Mouse (Mus musculus) liver, embryonic 15.5 days (tissue): ENCODE results near the gene Epn2. TPM values are rescaled to one million over a fixed set of nuclear protein-coding genes. Genes with fewer than 3 reads are reported as not detected.

Experiments
- ATAC-seq: fragments of 200-750 bp; cut with Nextera tagmentation; 2 replicates; pipeline ENCODE4 v1.8.0; 2017; ENCODE audit warnings: moderate number of reproducible peaks, mild to moderate bottlenecking, moderate library complexity; ENCODE audit not compliant: insufficient read depth
- H3K27ac ChIP-seq: fragments of 300-500 bp; sonication (generic); replicated peaks from 2 replicates; pipeline ENCODE4 v1.5.1; 2015; ENCODE audit warnings: mild to moderate bottlenecking, inconsistent platforms
- H3K27me3 ChIP-seq: fragments of 300-500 bp; sonication (generic); 2 replicates; pipeline ENCODE4 v1.6.1; 2015; ENCODE audit warnings: mild to moderate bottlenecking, inconsistent platforms
- H3K36me3 ChIP-seq: fragments of 300-500 bp; sonication (generic); replicated peaks from 2 replicates; pipeline ENCODE4 v1.6.1; 2015; ENCODE audit warnings: moderate library complexity, mild to moderate bottlenecking, inconsistent platforms
- H3K4me1 ChIP-seq: fragments of 300-500 bp; sonication (generic); replicated peaks from 2 replicates; pipeline ENCODE4 v1.6.1; 2015; ENCODE audit warnings: inconsistent platforms
- H3K4me2 ChIP-seq: fragments of 300-500 bp; sonication (generic); 2 replicates; pipeline ENCODE4 v1.6.1; 2015; ENCODE audit warnings: moderate library complexity, mild to moderate bottlenecking, inconsistent platforms
- H3K4me3 ChIP-seq: fragments of 300-500 bp; sonication (generic); replicated peaks from 2 replicates; pipeline ENCODE4 v1.5.1; 2015; ENCODE audit warnings: mild to moderate bottlenecking, inconsistent platforms
- H3K9ac ChIP-seq: fragments of 300-500 bp; sonication (generic); 2 replicates; pipeline ENCODE4 v1.6.1; 2015; ENCODE audit warnings: moderate library complexity, mild to moderate bottlenecking, inconsistent platforms
- H3K9me3 ChIP-seq: fragments of 300-500 bp; sonication (generic); replicated peaks from 2 replicates; pipeline ENCODE4 v1.6.1; 2016; ENCODE audit warnings: inconsistent platforms
- WGBS: fragments of 180-500 bp; shearing (Covaris S2); methylation state at CpG from one replicate; pipeline ENCODE4 v1.1.7; 2015; ENCODE audit warnings: mixed read lengths; ENCODE audit not compliant: insufficient replicate concordance; 5-methylcytosine and 5-hydroxymethylcytosine counted together
- polyA plus RNA-seq: library from polyadenylated mRNA; unstranded; fragments of >200 nt; fragmentation: Nextera tagmentation; extraction: Ambion mirVana; gene quantifications from 2 replicates; pipeline ENCODE4 v1.2.1, GENCODE M21; 2015

Epn2 gene
- polyA plus RNA-seq, 1 experiment from 2014 or later = 2.0 TPM

- Histone ChIP-seq H3K9ac (no peak overlapping the region), H3K4me3 (no peak overlapping the region), H3K36me3 (no peaks in the 10 kb centered on the region), H3K9me3 (no peaks in the 10 kb centered on the region), H3K27me3 (peaks cover 4% of the 10 kb centered on the region), H3K27ac (no peak overlapping the region), H3K4me2 (no peak overlapping the region), H3K4me1 (no peaks in the 10 kb centered on the region)
- ATAC-seq = no peak
- WGBS = 63% methylated on average over 1 of the region's 1 CpGs
These were observed 9.8 kb downstream of the Epn2 start for GRCm38 (mm10) chr11:61569671-61570070.

DNA sequence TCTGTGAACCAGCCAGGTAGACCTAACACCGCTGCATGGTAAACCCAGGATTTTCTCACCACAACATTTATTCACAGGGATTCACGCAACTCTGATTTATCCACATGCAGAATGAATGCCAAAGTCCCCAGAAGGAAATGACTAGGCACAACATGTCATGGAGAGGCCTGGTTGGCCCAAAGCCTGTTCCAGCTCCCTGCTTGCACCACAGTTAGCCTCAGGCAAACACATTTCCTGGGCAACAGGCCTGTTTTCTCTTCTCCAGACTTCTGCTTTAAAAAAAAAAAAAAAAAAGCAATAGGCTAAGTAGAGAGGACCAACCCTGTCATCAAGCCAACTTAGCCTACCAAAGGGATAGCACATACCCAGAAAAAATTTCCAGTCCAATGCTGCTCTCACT lies 14.9 kb downstream of the Epn2 start:
- Histone ChIP-seq H3K9me3 (no peaks in the 10 kb centered on the region), H3K4me3 (no peak overlapping the region), H3K4me1 (0 out of 2 replicates have a peak, but pooled peaks cover 3% of the 10 kb centered on the region), H3K27ac (no peak overlapping the region), H3K27me3 (peaks cover 10% of the 10 kb centered on the region; the same call in 1 of the 2 replicates), H3K36me3 (no peaks in the 10 kb centered on the region), H3K9ac (no peak overlapping the region), H3K4me2 (no peak overlapping the region)
- 65% methylated on average over 2 of the region's 2 CpGs for WGBS
- ATAC-seq = no peak

DNA sequence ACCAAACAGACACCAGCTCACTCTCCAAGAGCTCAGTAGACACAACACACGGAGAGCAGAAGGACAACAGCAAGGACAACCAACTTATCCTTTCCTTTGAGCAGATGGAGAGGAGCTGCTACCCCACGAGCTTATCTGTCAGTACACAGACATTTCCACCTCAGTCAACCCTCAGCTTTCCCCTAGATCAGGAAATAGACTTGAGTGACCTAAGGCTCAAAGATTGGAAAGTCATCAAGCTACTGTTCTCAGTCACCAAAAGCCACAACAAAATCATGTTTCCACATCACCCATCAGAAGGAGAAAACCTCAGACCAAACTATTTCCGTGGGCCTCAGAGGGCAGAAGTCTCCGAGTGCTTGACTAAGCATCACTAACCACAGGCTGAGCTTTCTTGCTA lies 15.5 kb downstream of the Epn2 start:
- 10% methylated on average over 4 of the region's 4 CpGs for WGBS
- H3K4me2 ChIP-seq = no peak overlapping the region
- no peak overlapping the region for H3K4me3 ChIP-seq
- no peak for ATAC-seq
- H3K36me3 ChIP-seq = no peaks in the 10 kb centered on the region
- 0 out of 2 replicates have a peak, but pooled peaks cover 3% of the 10 kb centered on the region for H3K4me1 ChIP-seq
- H3K9me3 ChIP-seq = no peaks in the 10 kb centered on the region
- H3K27me3 ChIP-seq = peaks cover 10% of the 10 kb centered on the region; the same call in 1 of the 2 replicates
- H3K27ac ChIP-seq = no peak overlapping the region
- H3K9ac ChIP-seq = no peak overlapping the region

GRCm38 (mm10) chr11:61562421-61562820 lies 17.1 kb downstream of the Epn2 start:
- Histone ChIP-seq H3K4me2 (no peak overlapping the region), H3K27ac (no peak overlapping the region), H3K9ac (no peak overlapping the region), H3K36me3 (no peaks in the 10 kb centered on the region), H3K4me1 (0 out of 2 replicates have a peak, but pooled peaks cover 3% of the 10 kb centered on the region), H3K4me3 (no peak overlapping the region), H3K27me3 (0 out of 2 replicates have a peak, but pooled peaks cover 10% of the 10 kb centered on the region), H3K9me3 (no peaks in the 10 kb centered on the region)
- ATAC-seq = no peak
- 16% methylated on average over 5 of the region's 5 CpGs for WGBS

- Histone ChIP-seq H3K9me3 (no peaks in the 10 kb centered on the region), H3K4me2 (no peak overlapping the region), H3K27ac (no peak overlapping the region), H3K4me1 (0 out of 2 replicates have a peak, but pooled peaks cover 3% of the 10 kb centered on the region), H3K36me3 (no peaks in the 10 kb centered on the region), H3K27me3 (0 out of 2 replicates have a peak, but pooled peaks cover 10% of the 10 kb centered on the region), H3K9ac (no peak overlapping the region), H3K4me3 (no peak overlapping the region)
- ATAC-seq = no peak
- WGBS = 62% methylated on average over 5 of the region's 5 CpGs
These were observed 19.9 kb downstream of the Epn2 start for GRCm38 (mm10) chr11:61559572-61559971.

DNA sequence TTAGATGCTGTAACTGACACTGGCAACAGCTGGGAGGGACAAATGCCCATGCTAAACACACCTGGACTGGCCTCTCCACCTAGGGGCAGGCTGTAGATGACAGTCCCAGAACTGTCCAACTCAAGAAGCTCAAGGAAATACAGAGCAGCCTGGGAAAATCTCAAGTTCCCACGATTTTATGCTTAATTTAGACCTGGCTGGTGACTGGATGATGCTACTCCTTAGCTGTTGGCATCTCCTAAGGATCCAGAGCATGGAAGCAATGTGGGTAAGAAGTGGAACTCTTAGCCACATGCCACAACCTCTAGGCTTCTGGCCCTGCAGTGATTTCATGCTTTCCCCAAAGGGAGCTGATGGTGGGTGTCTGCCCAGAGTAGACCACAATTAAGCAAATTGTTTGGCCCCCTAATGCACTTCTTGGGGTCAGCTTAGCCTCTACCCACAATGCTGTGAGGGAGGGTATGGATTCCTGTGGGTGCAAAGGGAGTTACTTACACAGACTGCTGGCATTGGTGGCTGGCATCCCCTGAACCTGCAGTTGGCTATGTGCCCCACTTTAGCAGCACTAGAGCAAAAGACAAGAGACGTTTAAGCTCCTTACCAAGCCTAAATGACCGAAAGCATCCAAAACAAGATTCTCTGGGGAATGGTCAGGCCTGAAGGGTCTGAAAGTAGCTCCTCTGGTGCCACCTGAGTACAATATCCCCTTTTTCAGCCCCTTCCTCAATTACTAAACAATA lies 26.3 kb downstream of the Epn2 start:
- H3K9me3 ChIP-seq = no peaks in the 10 kb centered on the region
- no peaks in the 10 kb centered on the region for H3K4me1 ChIP-seq
- no peaks in the 10 kb centered on the region for H3K36me3 ChIP-seq
- no peak overlapping the region for H3K27ac ChIP-seq
- no peak for ATAC-seq
- H3K27me3 ChIP-seq = no peaks in the 10 kb centered on the region
- H3K9ac ChIP-seq = no peak overlapping the region
- no peak overlapping the region for H3K4me3 ChIP-seq
- WGBS = 41% methylated on average over 3 of the region's 3 CpGs
- H3K4me2 ChIP-seq = no peak overlapping the region

DNA sequence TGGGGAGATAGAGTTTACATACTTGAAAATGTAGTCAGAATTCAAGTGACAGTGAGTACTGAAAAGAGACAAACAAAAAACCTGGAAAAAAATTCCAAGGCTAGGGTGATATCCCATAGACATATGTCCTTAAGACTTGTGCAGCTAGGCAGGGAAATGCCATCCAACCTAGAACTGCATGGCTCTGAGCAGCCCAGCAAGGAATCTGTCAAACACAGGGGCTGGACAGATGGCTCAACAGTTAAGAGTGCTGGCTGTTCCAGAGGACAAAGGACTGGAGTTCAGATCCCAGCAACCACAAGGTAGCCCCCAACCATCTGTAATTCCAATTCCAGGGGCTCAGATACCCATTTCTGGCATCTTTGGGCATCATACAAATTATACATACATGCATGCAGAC lies 28.9 kb downstream of the Epn2 start:
- ATAC-seq = no peak

DNA sequence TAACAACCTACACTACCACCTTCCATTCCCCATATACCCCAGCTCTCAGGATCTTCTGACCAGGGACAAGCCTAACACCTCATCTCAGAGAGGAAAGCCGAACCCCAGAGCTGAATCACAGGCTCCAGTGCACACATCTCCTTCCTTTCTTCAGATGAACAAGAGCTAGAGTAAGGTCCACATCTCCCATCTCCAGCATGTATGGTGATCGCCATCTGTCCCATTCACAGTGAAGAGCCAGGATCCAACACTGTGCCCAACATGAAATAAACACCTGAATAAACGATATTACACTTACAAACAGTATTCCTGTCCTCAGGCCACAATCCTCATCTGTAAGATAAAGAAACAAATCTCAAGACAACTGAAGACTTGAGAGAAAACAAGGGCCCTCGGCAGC lies 31.8 kb downstream of the Epn2 start:
- no peak overlapping the region for H3K4me2 ChIP-seq
- H3K9me3 ChIP-seq = no peaks in the 10 kb centered on the region
- ATAC-seq = no peak
- H3K27me3 ChIP-seq = no peaks in the 10 kb centered on the region
- H3K27ac ChIP-seq = no peak overlapping the region
- no peak overlapping the region for H3K4me3 ChIP-seq
- H3K4me1 ChIP-seq = no peaks in the 10 kb centered on the region
- H3K9ac ChIP-seq = no peak overlapping the region
- WGBS = 47% methylated on average over 4 of the region's 4 CpGs
- H3K36me3 ChIP-seq = no peaks in the 10 kb centered on the region

More for the DNA sequence above, 28.9 kb downstream of the Epn2 start:
- H3K4me3 ChIP-seq = no peak overlapping the region
- no peak overlapping the region for H3K4me2 ChIP-seq
- H3K36me3 ChIP-seq = no peaks in the 10 kb centered on the region
- H3K27me3 ChIP-seq = no peaks in the 10 kb centered on the region
- no peaks in the 10 kb centered on the region for H3K9me3 ChIP-seq
- H3K9ac ChIP-seq = no peak overlapping the region
- H3K27ac ChIP-seq = no peak overlapping the region
- H3K4me1 ChIP-seq = no peaks in the 10 kb centered on the region

GRCm38 (mm10) chr11:61546452-61546851 lies 33.0 kb downstream of the Epn2 start:
- no peak overlapping the region for H3K27ac ChIP-seq
- H3K9me3 ChIP-seq = no peaks in the 10 kb centered on the region
- no peaks in the 10 kb centered on the region for H3K27me3 ChIP-seq
- no peak overlapping the region for H3K4me2 ChIP-seq
- no peak for ATAC-seq
- H3K4me3 ChIP-seq = no peak overlapping the region
- H3K4me1 ChIP-seq = no peaks in the 10 kb centered on the region
- WGBS = 67% methylated on average over 10 of the region's 10 CpGs
- no peak overlapping the region for H3K9ac ChIP-seq
- no peaks in the 10 kb centered on the region for H3K36me3 ChIP-seq

- no peak for ATAC-seq
- Histone ChIP-seq H3K9ac (no peak overlapping the region), H3K27me3 (no peaks in the 10 kb centered on the region), H3K36me3 (no peaks in the 10 kb centered on the region), H3K27ac (no peak overlapping the region), H3K4me2 (no peak overlapping the region), H3K9me3 (no peaks in the 10 kb centered on the region), H3K4me3 (no peak overlapping the region), H3K4me1 (no peaks in the 10 kb centered on the region)
- WGBS = 60% methylated on average over 2 of the region's 2 CpGs
These were observed 33.9 kb downstream of the Epn2 start for GRCm38 (mm10) chr11:61545586-61545985.

GRCm38 (mm10) chr11:61541106-61541505 lies 38.4 kb downstream of the Epn2 start:
- H3K9ac ChIP-seq = no peak overlapping the region
- WGBS = 55% methylated on average over 2 of the region's 2 CpGs
- H3K27me3 ChIP-seq = 0 out of 2 replicates have a peak, but pooled peaks cover 4% of the 10 kb centered on the region
- H3K4me1 ChIP-seq = no peaks in the 10 kb centered on the region
- H3K4me2 ChIP-seq = no peak overlapping the region
- H3K27ac ChIP-seq = no peak overlapping the region
- no peak for ATAC-seq
- no peak overlapping the region for H3K4me3 ChIP-seq
- H3K36me3 ChIP-seq = no peaks in the 10 kb centered on the region; the same call in 1 of the 2 replicates
- no peaks in the 10 kb centered on the region for H3K9me3 ChIP-seq

GRCm38 (mm10) chr11:61540642-61541041 lies 38.8 kb downstream of the Epn2 start:
- Histone ChIP-seq H3K4me2 (no peak overlapping the region), H3K27ac (no peak overlapping the region), H3K4me1 (no peaks in the 10 kb centered on the region), H3K27me3 (0 out of 2 replicates have a peak, but pooled peaks cover 4% of the 10 kb centered on the region), H3K9ac (no peak overlapping the region), H3K36me3 (no peaks in the 10 kb centered on the region; the same call in 1 of the 2 replicates), H3K4me3 (no peak overlapping the region), H3K9me3 (no peaks in the 10 kb centered on the region)
- 69% methylated on average over 7 of the region's 7 CpGs for WGBS
- no peak for ATAC-seq
